Mouse (Mus musculus): ENCODE data around the gene Rogdi. TPM values are rescaled to one million over a fixed set of nuclear protein-coding genes. Genes with fewer than 3 reads are reported as not detected.

Rogdi gene
- polyA plus RNA-seq (2017; shearing (Covaris generic)): 15.3 TPM

GRCm38 (mm10) chr16:5013054-5013838 lies at the start of gene Rogdi:
Gene Rogdi, minus strand, starts transcription at chr16:5013553.

DNA sequence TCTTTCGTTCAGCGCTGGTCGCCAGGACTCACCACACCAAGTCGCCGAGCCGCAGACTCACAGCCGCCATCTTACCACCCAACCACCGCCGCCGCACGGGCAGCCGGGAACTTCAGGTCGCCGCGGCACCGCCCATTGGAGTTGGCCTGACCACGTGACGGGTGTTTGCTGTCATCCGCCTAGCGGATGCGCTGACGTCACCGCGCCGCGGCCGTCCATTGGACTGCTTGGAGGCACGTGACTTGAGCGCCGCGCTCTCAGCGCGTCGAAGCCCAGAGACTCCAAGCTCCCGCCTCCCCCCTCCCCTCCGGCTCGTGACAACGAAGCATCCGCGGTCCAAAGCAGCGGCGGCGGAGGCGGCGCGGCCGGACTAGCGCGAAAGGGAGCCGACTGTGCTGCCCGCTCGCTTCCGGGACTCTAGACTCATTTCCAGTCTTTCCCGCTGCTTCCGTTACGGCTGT lies 36.5 kb upstream of the Rogdi start, which contains the start of the genes Glyr1 and Ubn1:
TSS of gene Glyr1 (minus strand) at position 90 of the 461 bp plus-strand sequence.
TSS of gene Ubn1 (plus strand) at position 284 of the 461 bp plus-strand sequence.

DNA sequence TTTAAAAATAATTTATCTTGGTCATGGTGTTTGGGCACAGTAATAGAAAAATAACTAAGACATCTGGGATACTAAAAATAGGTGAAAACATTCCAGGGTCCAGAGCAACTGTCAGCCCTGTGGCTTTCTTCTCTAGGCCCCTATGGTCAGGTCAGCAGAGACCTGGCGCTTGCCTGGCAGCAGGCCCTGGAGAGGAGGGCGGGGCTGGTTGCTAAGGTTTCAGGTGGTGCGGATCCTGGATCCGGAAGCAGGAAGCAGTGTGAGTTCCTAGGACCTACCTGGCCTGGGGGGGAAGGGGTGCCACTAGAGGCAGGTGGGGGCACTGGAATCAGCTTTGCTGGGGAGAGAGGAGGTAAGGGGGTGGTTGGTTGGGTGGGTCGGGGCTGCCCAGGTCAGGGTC lies 6.3 kb downstream of the Rogdi start, which contains the start of gene Smim22:
TSS of gene Smim22 (plus strand) at position 222 of the 400 bp plus-strand sequence.

GRCm38 (mm10) chr16:4997553-4997952 lies 15.8 kb downstream of the Rogdi start, which contains the start of gene Sept12:
Gene Sept12, minus strand, starts transcription at chr16:4997852.

DNA sequence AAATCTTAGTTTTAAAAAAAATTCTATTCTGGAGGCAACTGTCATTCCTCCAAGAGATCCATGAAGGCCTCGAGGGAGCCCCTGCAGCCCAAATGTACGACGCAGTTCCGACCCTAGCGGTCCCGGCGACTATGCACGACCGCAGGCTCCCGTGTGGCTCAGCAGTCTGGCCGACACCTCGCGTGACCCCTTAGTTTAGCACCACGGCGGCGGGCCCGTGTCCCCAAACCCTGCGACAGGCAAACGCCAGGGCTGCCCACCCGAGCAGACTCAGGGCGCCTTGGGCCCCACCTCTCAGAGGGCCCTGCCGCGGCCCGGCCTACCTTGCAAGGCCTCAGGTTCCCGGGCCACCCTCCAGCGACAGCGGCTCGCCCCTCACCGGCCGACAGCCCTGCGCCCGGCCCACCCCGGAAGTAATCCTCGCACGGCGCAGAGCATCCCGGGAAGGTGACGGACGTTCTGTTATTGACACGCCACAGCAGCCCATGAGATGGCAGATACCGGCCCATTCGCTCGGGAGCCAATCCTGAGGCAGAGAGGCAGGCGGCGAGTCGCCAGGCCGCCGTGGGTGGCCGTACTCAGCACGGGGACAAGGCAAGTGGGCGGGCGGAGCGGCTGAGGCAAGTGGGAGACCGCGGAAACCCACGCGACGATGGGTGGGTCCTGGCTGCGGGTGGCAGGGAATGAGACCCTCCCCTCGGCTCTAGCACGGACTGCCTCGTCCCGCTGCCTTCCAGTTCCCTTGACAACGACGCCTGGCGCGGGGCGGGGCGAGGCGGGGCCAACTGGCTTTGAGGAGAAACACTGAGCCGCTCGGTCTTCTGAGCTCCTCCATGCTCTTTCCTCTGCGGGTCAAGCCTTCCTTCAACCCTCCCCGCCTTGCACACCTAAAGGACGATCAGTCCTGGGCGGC lies 49.3 kb downstream of the Rogdi start, which contains the start of gene Anks3:
TSS of gene Anks3 (minus strand) at position 409 of the 913 bp plus-strand sequence.

Other genes with a start within 250 kb of the Rogdi start
- 73.7 TPM for gene Cdip1, start 223.3 kb downstream of the Rogdi start, polyA plus RNA-seq (2017; shearing (Covaris generic))
- gene 4930562C15Rik, start 178.1 kb downstream of the Rogdi start, polyA plus RNA-seq (2017; shearing (Covaris generic)): 0.31 TPM
- 119 TPM for gene Ubald1, start 133.2 kb downstream of the Rogdi start, polyA plus RNA-seq (2017; shearing (Covaris generic))
- gene Mgrn1, start 127.3 kb downstream of the Rogdi start, polyA plus RNA-seq (2017; shearing (Covaris generic)): 61.7 TPM
- 57.5 TPM for gene Nudt16l1, start 74.8 kb downstream of the Rogdi start, polyA plus RNA-seq (2017; shearing (Covaris generic))
- 55.1 TPM for gene Anks3, start 49.3 kb downstream of the Rogdi start, polyA plus RNA-seq (2017; shearing (Covaris generic))
- gene Sept12, start 15.7 kb downstream of the Rogdi start, polyA plus RNA-seq (2017; shearing (Covaris generic)): not detected
- not detected for gene Smim22, start 6.3 kb downstream of the Rogdi start, polyA plus RNA-seq (2017; shearing (Covaris generic))
- 122 TPM for gene Glyr1, start 36.3 kb upstream of the Rogdi start, polyA plus RNA-seq (2017; shearing (Covaris generic))
- gene Ubn1, start 36.5 kb upstream of the Rogdi start, polyA plus RNA-seq (2017; shearing (Covaris generic)): 78.4 TPM
- 0.15 TPM for gene Ppl, start 118.9 kb upstream of the Rogdi start, polyA plus RNA-seq (2017; shearing (Covaris generic))
- gene Sec14l5, start 133.6 kb upstream of the Rogdi start, polyA plus RNA-seq (2017; shearing (Covaris generic)): not detected
- 26.1 TPM for gene Nagpa, start 190.5 kb upstream of the Rogdi start, polyA plus RNA-seq (2017; shearing (Covaris generic))
- gene AU021092, start 208.7 kb upstream of the Rogdi start, polyA plus RNA-seq (2017; shearing (Covaris generic)): not detected
- gene Alg1, start 220.1 kb upstream of the Rogdi start, polyA plus RNA-seq (2017; shearing (Covaris generic)): 40.8 TPM
- 25.8 TPM for gene Eef2kmt, start 242.4 kb upstream of the Rogdi start, polyA plus RNA-seq (2017; shearing (Covaris generic))

Data from effector memory CD4-positive, alpha-beta T cell, adult 5 months (primary cell).